ENCODE assay signal across 21 mouse cellular contexts in genomic region chr6:72698559-72698958, GRCm38 (mm10).
DNase-seq lines count a peak whose midpoint lies in the region; ATAC-seq and TF ChIP-seq lines count a peak whose summit lies in the region.
"Had no signal": no experiment of that assay in that cellular context is flagged by ENCODE, and none has a peak within 500 bp of the region (broad histone marks: within the 10 kb centered on the region; RNA-seq: fewer than 3 reads in every experiment).

No protein-coding gene starts in this region.

- H3K36me3 ChIP-seq in forebrain, embryonic 10.5 days (replicated peaks) = peaks cover 29% of the 10 kb centered on the region
- no peaks in the 10 kb centered on the region for H3K36me3 ChIP-seq in forebrain, postnatal 0 days (ENCODE audit: insufficient read depth)
- peaks cover 20% of the 10 kb centered on the region for H3K36me3 ChIP-seq in midbrain, embryonic 10.5 days
- H3K36me3 ChIP-seq in midbrain, embryonic 16.5 days (ENCODE audit: control insufficient read depth, insufficient read depth, low read length) = no peaks in the 10 kb centered on the region
- no peaks in the 10 kb centered on the region for H3K36me3 ChIP-seq in C2C12 (ENCODE audit: control insufficient read depth, insufficient read depth)
- H3K36me3 ChIP-seq in myocyte (ENCODE audit: control insufficient read depth, insufficient read depth) = no peaks in the 10 kb centered on the region
- H3K36me3 ChIP-seq: forebrain, embryonic 12.5 days had no signal

- ATAC-seq in forebrain, postnatal 0 days = no peak
- no peak for ATAC-seq in midbrain, embryonic 16.5 days
- ATAC-seq: forebrain, embryonic 16.5 days had no signal

- DNase-seq in forebrain, embryonic 10.5 days (ENCODE audit: extremely low spot score, low spot score) = no peak
- DNase-seq in forebrain, postnatal 0 days = no peak
- no peak for DNase-seq in midbrain, embryonic 10.5 days (ENCODE audit: low spot score)
- DNase-seq in heart, postnatal 36 days = no peak
- DNase-seq: adrenal gland, adult 2 months; adrenal gland, postnatal 10 days; adrenal gland, postnatal 25 days; B cell, adult 2 months; cerebellum, adult 11 months; cerebellum, adult 18-20 months; cerebellum, adult 8-10 months; cerebellum, adult 9-11 months; cerebellum, postnatal 14 days; cerebellum, postnatal 36 days; embryo, embryonic 11 days had no signal

- H3ac ChIP-seq in C2C12 (ENCODE audit: control insufficient read depth, insufficient read length, low read depth) = no peak overlapping the region
- no peak overlapping the region for H3ac ChIP-seq in myocyte (ENCODE audit: control insufficient read depth, insufficient read length)

- H3K79me2 ChIP-seq in C2C12 (ENCODE audit: control insufficient read depth, insufficient read depth) (no peaks in the 10 kb centered on the region), myocyte (ENCODE audit: control insufficient read depth, insufficient read depth) (peaks cover 7% of the 10 kb centered on the region)

- H3K4me2 ChIP-seq in forebrain, postnatal 0 days (ENCODE audit: low read depth) = no peak overlapping the region
- no peak overlapping the region for H3K4me2 ChIP-seq in midbrain, embryonic 16.5 days (ENCODE audit: low read length)
- H3K4me2 ChIP-seq in myocyte (ENCODE audit: low read depth) = no peak overlapping the region
- H3K4me2 ChIP-seq: embryonic facial prominence, embryonic 12.5 days; forebrain, embryonic 12.5 days had no signal

- H3K4me3 ChIP-seq in forebrain, embryonic 10.5 days = no peak overlapping the region
- H3K4me3 ChIP-seq in forebrain, postnatal 0 days (ENCODE audit: low read depth, low read length) = no peak overlapping the region
- no peak overlapping the region for H3K4me3 ChIP-seq in midbrain, embryonic 10.5 days
- H3K4me3 ChIP-seq in midbrain, embryonic 16.5 days (ENCODE audit: low read depth, low read length) = no peak overlapping the region
- H3K4me3 ChIP-seq in C2C12 (ENCODE audit: insufficient read depth, poor library complexity, severe bottlenecking) (no peak overlapping the region), myocyte (no peak overlapping the region)
- H3K4me3 ChIP-seq: embryonic facial prominence, embryonic 12.5 days; forebrain, embryonic 12.5 days had no signal

- H3K27me3 ChIP-seq in forebrain, embryonic 10.5 days (ENCODE audit: poor library complexity, severe bottlenecking) = peaks cover 17% of the 10 kb centered on the region; the same call in 1 of the 2 replicates
- no peaks in the 10 kb centered on the region for H3K27me3 ChIP-seq in forebrain, postnatal 0 days (ENCODE audit: insufficient read depth, low read length)
- H3K27me3 ChIP-seq in midbrain, embryonic 10.5 days (ENCODE audit: low read depth, poor library complexity, severe bottlenecking) = peaks cover 87% of the 10 kb centered on the region
- H3K27me3 ChIP-seq in midbrain, embryonic 16.5 days (ENCODE audit: control insufficient read depth, insufficient read depth, low read depth, low read length) = no peaks in the 10 kb centered on the region
- H3K27me3 ChIP-seq in C2C12 (ENCODE audit: control insufficient read depth, insufficient read depth, insufficient read length) = no peaks in the 10 kb centered on the region
- H3K27me3 ChIP-seq in myocyte (ENCODE audit: control insufficient read depth, insufficient read depth, insufficient read length) = no peaks in the 10 kb centered on the region
- H3K27me3 ChIP-seq: embryonic facial prominence, embryonic 12.5 days had no signal

- TF ChIP-seq CTCF in forebrain, postnatal 0 days (IDR thresholded peaks at IDR 0.05; ENCODE audit: low read depth) = no peak
- TF ChIP-seq CTCF in C2C12 (IDR thresholded peaks at IDR 0.05; ENCODE audit: control insufficient read depth, insufficient read depth, insufficient read length) = no peak

- WGBS in forebrain, embryonic 10.5 days = 90% methylated on average over 5 of the region's 5 CpGs
- WGBS in forebrain, postnatal 0 days = 97% methylated on average over 5 of the region's 5 CpGs
- 92% methylated on average over 5 of the region's 5 CpGs for WGBS in midbrain, embryonic 10.5 days
- WGBS in midbrain, embryonic 16.5 days = 88% methylated on average over 5 of the region's 5 CpGs

- peaks cover 7% of the 10 kb centered on the region; the same call in 1 of the 2 replicates for H3K9me3 ChIP-seq in forebrain, embryonic 10.5 days
- H3K9me3 ChIP-seq in forebrain, postnatal 0 days (ENCODE audit: low read length) = no peaks in the 10 kb centered on the region
- peaks cover 8% of the 10 kb centered on the region; the same call in 1 of the 2 replicates for H3K9me3 ChIP-seq in midbrain, embryonic 10.5 days (replicated peaks)
- H3K9me3 ChIP-seq in midbrain, embryonic 16.5 days (replicated peaks; ENCODE audit: control insufficient read depth, low read length, poor library complexity, severe bottlenecking) = no peaks in the 10 kb centered on the region
- H3K9me3 ChIP-seq: embryonic facial prominence, embryonic 12.5 days; forebrain, embryonic 12.5 days had no signal

- TF ChIP-seq POLR2A in myocyte (IDR thresholded peaks at IDR 0.05; ENCODE audit: insufficient read length, low read depth) = no peak

- intact Hi-C loops in heart, postnatal 36 days (cut with DNase I) = no loop called here

- H3K9ac ChIP-seq in forebrain, postnatal 0 days = no peak overlapping the region
- H3K9ac ChIP-seq in midbrain, embryonic 16.5 days (ENCODE audit: low read depth, low read length) = no peak overlapping the region
- H3K9ac ChIP-seq: embryonic facial prominence, embryonic 12.5 days; forebrain, embryonic 12.5 days had no signal

- no peaks in the 10 kb centered on the region for H3K79me3 ChIP-seq in C2C12 (ENCODE audit: low read depth)

- H3K27ac ChIP-seq in forebrain, embryonic 10.5 days = peak overlapping the region; percentile 67
- no peak overlapping the region for H3K27ac ChIP-seq in forebrain, postnatal 0 days (ENCODE audit: low read depth, low read length)
- H3K27ac ChIP-seq in midbrain, embryonic 10.5 days (replicated peaks) = 0 out of 2 replicates have a peak overlapping the region, but pooled peaks have one; percentile 35
- H3K27ac ChIP-seq in midbrain, embryonic 16.5 days (ENCODE audit: low read length) = no peak overlapping the region
- H3K27ac ChIP-seq: embryonic facial prominence, embryonic 12.5 days; forebrain, embryonic 12.5 days had no signal

- H3K4me1 ChIP-seq in forebrain, embryonic 10.5 days = peaks cover 65% of the 10 kb centered on the region
- no peaks in the 10 kb centered on the region for H3K4me1 ChIP-seq in forebrain, postnatal 0 days (ENCODE audit: insufficient read depth)
- peaks cover 55% of the 10 kb centered on the region for H3K4me1 ChIP-seq in midbrain, embryonic 10.5 days
- H3K4me1 ChIP-seq in midbrain, embryonic 16.5 days (ENCODE audit: control insufficient read depth, insufficient read depth, low read length) = no peaks in the 10 kb centered on the region; the same call in 1 of the 2 replicates

TF ChIP-seq in C2C12, 6 proteins besides CTCF, POLR2A, EP300 and RAD21:
- TF ChIP-seq CEBPB (IDR thresholded peaks at IDR 0.05; ENCODE audit: low read depth) (peak; percentile 56), FOSL1 (IDR thresholded peaks at IDR 0.05; ENCODE audit: insufficient read depth, low read length, poor library complexity, severe bottlenecking) (no peak)

TF ChIP-seq in myocyte, 11 proteins besides CTCF, POLR2A, EP300 and RAD21:
- no peak for TF ChIP-seq POLR2AphosphoS2 (IDR thresholded peaks at IDR 0.05; ENCODE audit: insufficient read length, low read depth)
- TF ChIP-seq CEBPB (IDR thresholded peaks at IDR 0.05; ENCODE audit: insufficient read depth, poor library complexity, severe bottlenecking) = peak; percentile 73

Comparison
In these comparisons a context has a peak if more than half of its experiments do, and no peak if none do; other contexts are left out.
1. H3K27ac ChIP-seq: peak in forebrain, embryonic 10.5 days (single experiment) and midbrain, embryonic 10.5 days (single experiment); none in forebrain, postnatal 0 days (single experiment) and midbrain, embryonic 16.5 days (single experiment).